Mouse (Mus musculus): ENCODE data around the gene Gpr19. TPM values are rescaled to one million over a fixed set of nuclear protein-coding genes. Genes with fewer than 3 reads are reported as not detected.

The Gpr19 gene
- total and polyA plus RNA-seq, 2 experiments from 2014 or later: 9.4 to 13.4 TPM

DNA sequence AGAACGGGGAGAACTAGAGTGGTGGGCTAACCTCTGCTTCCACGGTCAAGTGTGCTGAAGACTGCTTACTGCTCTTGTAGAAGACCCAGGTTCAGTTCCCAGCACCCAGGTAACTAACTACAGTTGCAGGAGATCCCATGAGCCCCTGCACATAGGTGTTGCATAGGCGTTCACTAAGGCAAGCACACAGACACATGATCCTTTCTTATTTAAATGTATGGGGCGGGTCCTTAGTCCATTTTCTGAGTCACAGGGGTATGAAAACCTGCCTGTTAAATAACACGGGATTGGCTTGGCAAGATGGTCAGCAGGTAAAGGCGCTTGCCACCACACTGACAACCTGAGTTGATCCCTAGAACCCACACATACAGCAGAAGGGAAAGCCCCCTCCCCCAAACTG lies 39.4 kb downstream of the Gpr19 start:
- DNase-seq (ENCODE audit: low spot score) (no peak), ATAC-seq (ENCODE audit: insufficient read depth, low read depth) (no peak)
- TF ChIP-seq EP300 (IDR thresholded peaks at IDR 0.05; ENCODE audit: low read depth) (no peak), CTCF (IDR thresholded peaks at IDR 0.05; ENCODE audit: low read depth) (no peak)
- no peak overlapping the region for H3K27ac ChIP-seq (ENCODE audit: low read depth)
- H3K4me2 ChIP-seq (ENCODE audit: low read depth, low read length): no peak overlapping the region
- H3K27me3 ChIP-seq (ENCODE audit: control insufficient read depth, insufficient read depth, low read length): no peaks in the 10 kb centered on the region
- no peaks in the 10 kb centered on the region; the same call in 1 of the 2 replicates for H3K36me3 ChIP-seq (replicated peaks; ENCODE audit: control insufficient read depth, insufficient read depth, low read length)
- no peaks in the 10 kb centered on the region for H3K4me1 ChIP-seq (ENCODE audit: control insufficient read depth, insufficient read depth)
- no peak overlapping the region for H3K4me3 ChIP-seq (ENCODE audit: low read depth, low read length)
- H3K9ac ChIP-seq (replicated peaks; ENCODE audit: low read depth, low read length): no peak overlapping the region
- no peaks in the 10 kb centered on the region for H3K9me3 ChIP-seq (replicated peaks; ENCODE audit: control insufficient read depth, low read length)
- 92% methylated on average over 6 of the region's 6 CpGs for WGBS

DNA sequence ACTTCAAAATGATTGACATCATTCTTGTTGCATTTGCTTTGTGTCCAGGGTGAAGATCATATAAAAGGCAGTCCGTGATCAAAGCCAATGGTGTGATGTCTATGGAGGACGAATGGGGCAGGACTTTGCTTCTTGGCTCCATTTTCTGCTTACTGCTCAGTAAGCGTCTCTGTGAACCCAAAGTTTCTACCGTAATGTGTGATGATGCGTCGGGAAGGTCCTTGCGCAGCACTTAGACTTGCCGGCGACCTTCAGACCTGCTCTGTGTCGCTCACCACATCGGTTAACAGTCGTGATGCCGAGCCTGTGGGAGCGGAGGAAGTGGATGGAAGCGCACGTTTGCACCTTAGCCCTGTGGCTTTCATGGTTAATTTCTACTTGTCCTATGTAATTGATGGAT lies 42.5 kb downstream of the Gpr19 start:
- Histone ChIP-seq H3K27me3 (ENCODE audit: control insufficient read depth, insufficient read depth, low read length) (no peaks in the 10 kb centered on the region), H3K4me3 (ENCODE audit: low read depth, low read length) (no peak overlapping the region), H3K9ac (replicated peaks; ENCODE audit: low read depth, low read length) (no peak overlapping the region), H3K9me3 (replicated peaks; ENCODE audit: control insufficient read depth, low read length) (no peaks in the 10 kb centered on the region), H3K4me2 (ENCODE audit: low read depth, low read length) (no peak overlapping the region), H3K4me1 (ENCODE audit: control insufficient read depth, insufficient read depth) (no peaks in the 10 kb centered on the region), H3K36me3 (replicated peaks; ENCODE audit: control insufficient read depth, insufficient read depth, low read length) (peaks cover 27% of the 10 kb centered on the region), H3K27ac (ENCODE audit: low read depth) (no peak overlapping the region)
- no peak for TF ChIP-seq CTCF (IDR thresholded peaks at IDR 0.05; ENCODE audit: low read depth)
- no peak for TF ChIP-seq EP300 (IDR thresholded peaks at IDR 0.05; ENCODE audit: low read depth)
- 86% methylated on average over 16 of the region's 16 CpGs for WGBS
- no peak for DNase-seq (ENCODE audit: low spot score)
- no peak for ATAC-seq (ENCODE audit: insufficient read depth, low read depth)

DNA sequence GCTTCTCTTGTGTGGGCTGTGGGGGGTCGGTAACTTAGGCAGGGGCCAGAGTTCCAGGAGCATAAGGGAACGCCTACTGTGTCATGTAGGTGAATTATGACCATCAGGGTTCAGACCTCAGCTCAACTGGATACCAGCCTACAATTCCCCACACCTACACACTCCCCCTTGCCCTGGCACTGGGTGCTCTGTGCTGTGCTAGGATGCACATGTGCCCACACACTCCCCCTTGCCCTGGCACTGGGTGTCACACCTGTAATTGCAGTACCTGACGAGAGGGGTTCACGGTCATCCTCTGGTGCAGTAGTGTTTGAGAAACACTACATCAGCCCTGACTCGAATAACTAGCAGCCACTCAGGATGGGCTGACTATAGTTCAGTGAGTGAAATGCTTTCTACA lies 43.6 kb downstream of the Gpr19 start:
- Histone ChIP-seq H3K27ac (ENCODE audit: low read depth) (no peak overlapping the region), H3K27me3 (ENCODE audit: control insufficient read depth, insufficient read depth, low read length) (no peaks in the 10 kb centered on the region), H3K4me3 (ENCODE audit: low read depth, low read length) (no peak overlapping the region), H3K36me3 (replicated peaks; ENCODE audit: control insufficient read depth, insufficient read depth, low read length) (peaks cover 31% of the 10 kb centered on the region), H3K4me1 (ENCODE audit: control insufficient read depth, insufficient read depth) (no peaks in the 10 kb centered on the region), H3K9me3 (replicated peaks; ENCODE audit: control insufficient read depth, low read length) (no peaks in the 10 kb centered on the region), H3K9ac (replicated peaks; ENCODE audit: low read depth, low read length) (no peak overlapping the region), H3K4me2 (ENCODE audit: low read depth, low read length) (no peak overlapping the region)
- no peak for DNase-seq (ENCODE audit: low spot score)
- WGBS: 89% methylated on average over 5 of the region's 5 CpGs
- no peak for ATAC-seq (ENCODE audit: insufficient read depth, low read depth)
- no peak for TF ChIP-seq EP300 (IDR thresholded peaks at IDR 0.05; ENCODE audit: low read depth)
- TF ChIP-seq CTCF (IDR thresholded peaks at IDR 0.05; ENCODE audit: low read depth): no peak

DNA sequence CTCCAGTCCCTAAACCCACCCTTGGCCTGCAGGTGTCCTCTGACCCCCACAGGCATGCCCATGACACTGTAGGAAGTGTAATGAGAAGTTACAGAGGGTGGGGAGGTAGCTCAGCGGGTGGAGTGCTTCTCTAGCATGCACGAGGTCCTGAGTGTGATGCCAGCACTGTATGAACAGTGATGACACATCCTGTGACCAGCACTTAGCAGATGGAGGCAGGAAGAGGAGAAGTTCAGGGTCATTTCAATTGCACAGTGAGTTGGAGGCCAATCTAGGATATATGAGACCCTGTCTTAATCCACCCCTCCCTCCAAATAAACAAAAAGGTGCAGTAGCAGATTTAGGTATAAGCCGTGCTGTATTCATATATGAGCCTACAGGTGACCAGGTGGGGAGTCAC lies 48.4 kb downstream of the Gpr19 start:
- Histone ChIP-seq H3K9me3 (replicated peaks; ENCODE audit: control insufficient read depth, low read length) (no peaks in the 10 kb centered on the region), H3K4me3 (ENCODE audit: low read depth, low read length) (no peak overlapping the region), H3K27me3 (ENCODE audit: control insufficient read depth, insufficient read depth, low read length) (no peaks in the 10 kb centered on the region), H3K27ac (ENCODE audit: low read depth) (no peak overlapping the region), H3K36me3 (replicated peaks; ENCODE audit: control insufficient read depth, insufficient read depth, low read length) (peaks cover 34% of the 10 kb centered on the region), H3K4me2 (ENCODE audit: low read depth, low read length) (no peak overlapping the region), H3K4me1 (ENCODE audit: control insufficient read depth, insufficient read depth) (no peaks in the 10 kb centered on the region), H3K9ac (replicated peaks; ENCODE audit: low read depth, low read length) (no peak overlapping the region)
- WGBS: 60% methylated on average over 3 of the region's 3 CpGs
- ATAC-seq (ENCODE audit: insufficient read depth, low read depth) (no peak), DNase-seq (ENCODE audit: low spot score) (no peak)
- TF ChIP-seq EP300 (IDR thresholded peaks at IDR 0.05; ENCODE audit: low read depth) (no peak), CTCF (IDR thresholded peaks at IDR 0.05; ENCODE audit: low read depth) (no peak)

DNA sequence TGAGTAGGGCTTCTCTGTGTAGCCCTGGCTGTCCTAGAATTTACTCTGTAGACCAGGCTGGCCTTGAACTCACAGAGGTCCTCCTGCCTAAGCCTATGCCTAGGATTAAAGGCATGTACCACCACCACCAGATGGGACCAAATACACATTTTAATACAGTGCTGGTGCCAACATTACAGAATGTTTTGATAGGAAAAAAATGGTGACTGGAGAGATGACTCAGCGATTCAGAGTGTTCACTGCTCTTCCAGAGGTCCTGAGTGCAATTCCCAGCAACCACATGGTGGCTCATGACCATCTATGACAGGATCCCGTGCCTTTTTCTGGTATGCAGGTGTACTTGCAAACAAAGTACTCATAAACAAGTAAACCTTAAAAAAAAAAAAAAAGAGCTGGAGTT lies 48.9 kb downstream of the Gpr19 start:
- no peak overlapping the region for H3K27ac ChIP-seq (ENCODE audit: low read depth)
- WGBS: 73% methylated on average over 2 of the region's 2 CpGs
- no peak overlapping the region for H3K9ac ChIP-seq (replicated peaks; ENCODE audit: low read depth, low read length)
- H3K4me2 ChIP-seq (ENCODE audit: low read depth, low read length): no peak overlapping the region
- no peaks in the 10 kb centered on the region for H3K4me1 ChIP-seq (ENCODE audit: control insufficient read depth, insufficient read depth)
- DNase-seq (ENCODE audit: low spot score) (no peak), ATAC-seq (ENCODE audit: insufficient read depth, low read depth) (no peak)
- H3K27me3 ChIP-seq (ENCODE audit: control insufficient read depth, insufficient read depth, low read length): no peaks in the 10 kb centered on the region
- H3K36me3 ChIP-seq (replicated peaks; ENCODE audit: control insufficient read depth, insufficient read depth, low read length): peaks cover 34% of the 10 kb centered on the region
- H3K9me3 ChIP-seq (replicated peaks; ENCODE audit: control insufficient read depth, low read length): no peaks in the 10 kb centered on the region
- TF ChIP-seq EP300 (IDR thresholded peaks at IDR 0.05; ENCODE audit: low read depth) (no peak), CTCF (IDR thresholded peaks at IDR 0.05; ENCODE audit: low read depth) (no peak)
- H3K4me3 ChIP-seq (ENCODE audit: low read depth, low read length): no peak overlapping the region

DNA sequence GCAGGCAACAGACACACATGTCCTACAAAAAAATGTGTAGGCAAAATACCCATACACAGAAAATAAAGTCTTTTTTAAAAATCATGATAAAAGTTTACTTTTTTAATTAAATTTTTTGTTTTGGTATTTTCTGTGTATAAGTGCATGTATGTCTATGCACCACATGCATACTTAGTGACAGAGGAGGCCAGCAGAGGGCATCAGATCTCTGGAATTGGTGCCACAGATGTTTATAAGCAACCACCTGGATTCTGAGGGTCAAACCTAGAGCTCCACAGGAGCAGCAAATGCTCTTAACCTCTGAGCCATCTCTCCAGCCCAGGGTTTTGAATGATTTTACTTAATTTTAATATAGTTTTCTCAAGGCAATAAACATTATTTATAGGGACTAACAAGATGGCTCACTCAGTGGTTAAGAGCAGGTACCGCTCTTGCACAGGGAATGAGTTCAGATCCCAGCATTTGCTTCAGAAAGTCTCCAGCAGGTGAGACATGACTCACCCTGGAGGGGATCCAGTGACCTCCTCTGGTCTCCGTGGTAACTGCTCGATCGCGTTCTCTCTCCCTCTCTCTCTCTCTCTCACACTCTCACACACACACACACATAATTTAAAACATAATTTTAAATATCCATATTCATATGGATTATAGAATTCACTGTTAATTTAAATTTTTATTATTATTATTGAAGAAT lies 50.0 kb downstream of the Gpr19 start:
- Histone ChIP-seq H3K27ac (ENCODE audit: low read depth) (no peak overlapping the region), H3K27me3 (ENCODE audit: control insufficient read depth, insufficient read depth, low read length) (no peaks in the 10 kb centered on the region), H3K9me3 (replicated peaks; ENCODE audit: control insufficient read depth, low read length) (no peaks in the 10 kb centered on the region), H3K4me1 (ENCODE audit: control insufficient read depth, insufficient read depth) (no peaks in the 10 kb centered on the region), H3K36me3 (replicated peaks; ENCODE audit: control insufficient read depth, insufficient read depth, low read length) (peaks cover 31% of the 10 kb centered on the region), H3K9ac (replicated peaks; ENCODE audit: low read depth, low read length) (no peak overlapping the region), H3K4me3 (ENCODE audit: low read depth, low read length) (no peak overlapping the region), H3K4me2 (ENCODE audit: low read depth, low read length) (no peak overlapping the region)
- TF ChIP-seq CTCF (IDR thresholded peaks at IDR 0.05; ENCODE audit: low read depth) (peak; percentile 32; the same call in 1 of the 2 replicates), EP300 (IDR thresholded peaks at IDR 0.05; ENCODE audit: low read depth) (no peak)
- ATAC-seq (ENCODE audit: insufficient read depth, low read depth): no peak
- no peak for DNase-seq (ENCODE audit: low spot score)
- WGBS: 88% methylated on average over 5 of the region's 5 CpGs

All from heart, postnatal 0 days (tissue).